Mouse (Mus musculus): ENCODE results near the gene Car14. TPM values are rescaled to one million over a fixed set of nuclear protein-coding genes. Genes with fewer than 3 reads are reported as not detected.

Gene Car14
- polyA plus RNA-seq, 3 experiments from 2014 or later = not detected

- no peak for ATAC-seq
Observed at GRCm38 (mm10) chr3:95851317-95851716, 53.2 kb downstream of the Car14 start.

- no peak for ATAC-seq
Observed at GRCm38 (mm10) chr3:95850611-95851010, 53.9 kb downstream of the Car14 start.

Other genes starting within 250 kb of the Car14 start
- 10 to 100 TPM; 50.5 to 86.1 (median 61.6) TPM for gene Mcl1, start 245.9 kb downstream of the Car14 start, polyA plus RNA-seq (2017; shearing (Covaris generic))
- 1 to 10 TPM; 2.0 to 4.6 (median 2.2) TPM for gene Adamtsl4, start 216.8 kb downstream of the Car14 start, polyA plus RNA-seq (2017; shearing (Covaris generic))
- gene Ecm1, start 165.1 kb downstream of the Car14 start, polyA plus RNA-seq (2017; shearing (Covaris generic)) = 100 to 1,000 TPM in 1 of 3 experiments, 10 to 100 TPM in 2; 30.0 to 103 (median 70.1) TPM
- 10 to 100 TPM; 47.7 to 80.0 (median 79.5) TPM for gene Tars2, start 144.5 kb downstream of the Car14 start, polyA plus RNA-seq (2017; shearing (Covaris generic))
- gene Rprd2, start 85.8 kb downstream of the Car14 start, polyA plus RNA-seq (2017; shearing (Covaris generic)) = 10 to 100 TPM; 22.7 to 35.5 (median 27.1) TPM
- 10 to 100 TPM; 46.9 to 48.5 (median 48.3) TPM for gene Prpf3, start 48.8 kb downstream of the Car14 start, polyA plus RNA-seq (2017; shearing (Covaris generic))
- gene Mrps21, start 33.2 kb downstream of the Car14 start, polyA plus RNA-seq (2017; shearing (Covaris generic)) = 100 to 1,000 TPM; 281 to 394 (median 321) TPM
- 10 to 100 TPM in 1 of 3 experiments, 1 to 10 TPM in 2; 2.3 to 11.8 (median 6.6) TPM for gene Ciart, start 22.4 kb downstream of the Car14 start, polyA plus RNA-seq (2017; shearing (Covaris generic))
- gene BC028528, start 12.7 kb downstream of the Car14 start, polyA plus RNA-seq (2017; shearing (Covaris generic)) = 1 to 10 TPM in 1 of 3 experiments, under 1 TPM in 1, not detected in 1; 0.83 to 1.5 TPM
- 10 to 100 TPM; 17.9 to 46.2 (median 27.0) TPM for gene Aph1a, start 10.7 kb downstream of the Car14 start, polyA plus RNA-seq (2017; shearing (Covaris generic))
- 100 to 1,000 TPM; 164 to 282 (median 210) TPM for gene Anp32e, start 24.6 kb upstream of the Car14 start, polyA plus RNA-seq (2017; shearing (Covaris generic))
- gene Plekho1, start 91.3 kb upstream of the Car14 start, polyA plus RNA-seq (2017; shearing (Covaris generic)) = 10 to 100 TPM; 10.3 to 27.1 (median 15.9) TPM
- gene Vps45, start 153.8 kb upstream of the Car14 start, polyA plus RNA-seq (2017; shearing (Covaris generic)) = 10 to 100 TPM; 21.2 to 23.9 (median 23.9) TPM
- 10 to 100 TPM in 1 of 3 experiments, 1 to 10 TPM in 2; 7.4 to 13.1 (median 9.9) TPM for gene Otud7b, start 199.8 kb upstream of the Car14 start, polyA plus RNA-seq (2017; shearing (Covaris generic))